Mouse (Mus musculus): ENCODE measurements around the gene Pnpla5. TPM values are rescaled to one million over a fixed set of nuclear protein-coding genes. Genes with fewer than 3 reads are reported as not detected.
"Not testable (repeated sequence)": the region's sequence is repeated elsewhere in the genome, so short reads cannot be mapped to it uniquely, and the experiment has no call there.

Gene Pnpla5
- polyA plus RNA-seq, 1 experiment: 0.53 TPM

GRCm38 (mm10) chr15:84116466-84116865, 6.5 kb downstream of the Pnpla5 start:
- no peak for DNase-seq (ENCODE audit: low read depth)

DNA sequence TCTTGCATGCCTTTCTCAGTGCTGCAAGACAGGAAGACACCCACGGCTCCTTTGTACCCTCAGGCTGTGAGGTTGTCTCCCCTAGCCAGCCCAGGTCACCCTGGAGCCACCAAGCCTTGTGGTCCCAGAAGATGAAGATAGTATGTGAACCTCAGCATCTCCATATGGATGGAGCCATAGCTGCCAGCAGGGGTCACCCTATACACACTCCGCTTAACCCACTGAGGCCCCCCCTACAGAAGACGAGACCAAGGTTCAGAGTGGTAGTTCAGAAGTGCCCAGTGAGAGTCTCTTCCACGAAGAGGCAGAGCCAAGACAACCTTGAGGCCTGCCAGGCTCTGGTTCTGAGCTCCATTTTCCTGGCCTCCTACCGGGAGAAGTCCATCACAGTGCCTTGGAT, 7.2 kb downstream of the Pnpla5 start:
- no peak for DNase-seq (ENCODE audit: low read depth)

DNA sequence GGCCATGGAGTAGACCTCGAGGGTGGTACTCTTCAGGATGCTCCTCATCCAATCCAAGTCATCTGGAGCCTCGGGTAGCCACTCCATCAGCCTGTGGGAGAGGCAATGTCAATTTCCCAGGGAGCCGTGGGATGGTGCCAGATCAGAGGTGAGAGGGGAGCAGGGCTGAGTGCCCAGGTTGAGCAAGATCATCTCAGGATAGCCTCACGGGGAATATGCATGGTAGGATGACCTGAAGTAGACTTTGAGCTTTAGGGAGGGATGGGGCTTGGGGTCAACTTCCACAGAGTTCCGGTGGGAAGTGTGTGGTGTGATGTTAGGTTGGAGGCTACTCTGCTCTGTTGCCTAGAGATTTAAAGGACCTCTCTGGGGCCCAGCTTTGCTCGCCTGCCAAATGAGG, 9.1 kb downstream of the Pnpla5 start:
- no peak for DNase-seq (ENCODE audit: low read depth)

GRCm38 (mm10) chr15:84108899-84109298, 14.1 kb downstream of the Pnpla5 start:
- no peak for DNase-seq (ENCODE audit: low read depth)

GRCm38 (mm10) chr15:84105924-84106500, 17.0 kb downstream of the Pnpla5 start:
- no peak for DNase-seq (ENCODE audit: low read depth)

- no peak for DNase-seq (ENCODE audit: low read depth)
Observed at GRCm38 (mm10) chr15:84105105-84105923, 17.7 kb downstream of the Pnpla5 start, which contains the start of gene Sult4a1. Sult4a1 (minus strand) TSS chr15:84105754.

- DNase-seq (ENCODE audit: low read depth): no peak
Observed at GRCm38 (mm10) chr15:84104626-84105025, 18.3 kb downstream of the Pnpla5 start.

DNA sequence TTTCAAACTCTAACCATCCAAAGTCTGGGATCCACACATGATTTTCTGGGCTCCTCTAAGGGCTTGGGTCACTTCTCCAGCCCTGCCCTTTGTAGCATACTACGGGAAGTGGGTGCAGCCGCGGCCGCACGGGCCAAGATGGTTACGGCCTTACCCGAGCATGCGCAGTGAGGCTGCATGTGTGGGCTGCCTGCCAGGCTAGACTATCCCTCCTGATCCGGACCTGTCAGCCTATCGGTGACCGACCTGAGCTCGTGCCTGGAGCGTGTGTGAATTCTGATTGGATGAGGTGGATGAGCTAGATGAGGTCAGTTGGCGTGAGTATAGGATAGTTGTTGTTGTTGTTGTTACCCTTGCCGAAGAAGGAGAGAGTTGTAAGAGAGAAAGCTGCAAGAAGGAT, 25.4 kb downstream of the Pnpla5 start:
- DNase-seq (ENCODE audit: low read depth): not testable (repeated sequence)

- no peak for DNase-seq (ENCODE audit: low read depth)
Observed at GRCm38 (mm10) chr15:84096051-84096450, 26.9 kb downstream of the Pnpla5 start.

- no peak for DNase-seq (ENCODE audit: low read depth)
Observed at GRCm38 (mm10) chr15:84094921-84095320, 28.1 kb downstream of the Pnpla5 start.

GRCm38 (mm10) chr15:84086775-84087174, 36.2 kb downstream of the Pnpla5 start:
- no peak for DNase-seq (ENCODE audit: low read depth)

GRCm38 (mm10) chr15:84086364-84086763, 36.6 kb downstream of the Pnpla5 start:
- DNase-seq (ENCODE audit: low read depth): no peak

DNA sequence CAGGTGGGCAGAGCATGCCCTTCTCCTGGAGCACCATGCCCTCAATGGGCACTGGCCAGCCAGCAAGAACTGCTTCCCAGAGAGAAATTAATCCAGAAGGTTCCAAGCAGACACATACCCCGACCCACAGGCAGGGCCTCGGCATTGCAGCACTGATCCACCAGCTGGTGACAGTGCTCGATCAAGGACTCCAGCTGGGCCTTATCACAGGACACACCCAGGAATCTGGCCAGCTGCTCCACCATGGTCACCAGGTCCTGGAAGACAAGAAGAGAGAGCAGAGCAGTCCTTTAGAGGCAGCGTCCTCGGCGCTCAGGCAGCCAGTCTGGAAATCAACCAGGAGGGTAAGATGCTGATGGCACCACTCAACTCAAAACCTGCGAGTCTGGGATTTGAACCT, 42.9 kb downstream of the Pnpla5 start:
- DNase-seq (ENCODE audit: low read depth): no peak

DNA sequence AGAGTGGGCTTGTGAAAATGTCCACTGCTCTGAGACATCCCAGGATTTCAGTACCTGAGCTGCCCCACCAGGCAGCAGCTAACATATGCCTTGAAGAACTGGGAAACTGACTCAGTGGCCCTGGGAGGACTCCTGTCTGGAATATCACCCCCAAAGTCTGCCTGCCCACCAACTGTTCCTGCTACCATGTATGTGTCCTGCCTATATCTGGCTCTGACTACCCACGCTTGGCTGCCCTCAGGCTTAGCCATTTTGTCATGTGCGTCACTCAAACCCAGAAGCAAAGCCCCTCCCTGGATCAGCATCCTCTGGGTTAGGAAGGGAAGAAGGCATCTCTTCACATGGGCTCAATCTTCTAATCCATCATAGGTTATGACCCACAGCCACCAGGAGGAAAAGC, 43.5 kb downstream of the Pnpla5 start:
- DNase-seq (ENCODE audit: low read depth): no peak

- no peak for DNase-seq (ENCODE audit: low read depth)
Observed at GRCm38 (mm10) chr15:84078667-84079066, 44.3 kb downstream of the Pnpla5 start.

DNA sequence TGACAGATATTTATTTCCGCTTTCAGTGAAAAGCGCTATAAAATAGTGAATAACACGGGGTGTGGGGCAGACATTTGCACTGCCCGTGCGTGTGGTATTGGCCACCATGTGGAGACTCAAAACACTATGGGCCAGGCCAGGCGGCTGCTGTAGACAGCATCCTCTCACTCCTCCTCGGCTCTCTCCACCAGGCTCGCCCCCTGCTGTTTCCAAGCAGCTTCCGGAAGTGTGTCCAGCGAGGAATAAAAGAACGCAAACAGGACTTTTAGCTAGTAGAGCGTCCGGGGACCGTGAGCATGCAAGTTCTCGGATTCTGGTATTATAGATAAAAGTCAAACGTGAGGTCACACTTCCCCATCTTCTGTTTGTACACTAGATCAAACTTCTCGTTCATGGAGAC, 45.8 kb downstream of the Pnpla5 start:
- no peak for DNase-seq (ENCODE audit: low read depth)

GRCm38 (mm10) chr15:84074705-84075185, 48.2 kb downstream of the Pnpla5 start:
- no peak for DNase-seq (ENCODE audit: low read depth)

DNA sequence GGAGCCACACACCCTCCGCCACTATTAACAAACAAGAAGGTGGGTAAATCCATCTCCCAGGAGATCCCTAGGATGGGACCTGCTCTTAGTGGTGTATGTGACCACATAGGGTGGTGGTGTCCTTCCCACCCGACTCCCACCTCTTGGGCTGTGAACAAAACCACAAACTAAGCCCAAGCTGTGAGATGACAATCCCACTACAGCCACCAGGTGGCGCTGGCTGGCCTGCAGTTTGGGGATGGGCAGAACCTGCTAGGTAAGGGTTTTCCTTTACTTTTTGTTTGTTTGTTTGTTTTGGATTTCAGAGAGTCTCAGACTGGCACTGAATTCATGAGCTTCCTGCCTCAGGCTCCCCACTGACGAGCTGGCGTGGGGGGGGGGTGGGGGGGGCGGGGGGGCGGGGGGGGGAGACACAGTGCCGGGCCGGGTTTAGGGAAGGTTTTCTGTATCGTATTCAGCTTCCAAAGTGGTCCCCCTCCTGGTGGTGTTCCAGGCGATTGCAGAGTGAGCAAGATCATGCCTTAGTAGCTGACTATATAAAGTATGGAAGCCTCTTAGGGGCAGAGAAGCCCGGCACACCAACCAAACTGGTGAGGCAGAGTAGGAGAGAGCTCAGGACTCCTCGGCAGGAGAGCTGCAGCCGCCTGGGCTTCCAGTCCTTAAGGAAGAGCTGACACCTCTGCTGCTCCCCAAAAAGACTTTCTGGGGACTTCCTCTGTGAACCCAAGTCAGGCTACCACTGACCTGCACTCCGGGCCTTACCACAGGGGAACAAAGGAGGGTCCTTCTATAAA, 48.9 kb downstream of the Pnpla5 start:
- DNase-seq (ENCODE audit: low read depth): no peak

- no peak for DNase-seq (ENCODE audit: low read depth)
Observed at GRCm38 (mm10) chr15:84073058-84073457, 49.9 kb downstream of the Pnpla5 start.

- no peak for DNase-seq (ENCODE audit: low read depth)
Observed at GRCm38 (mm10) chr15:84072226-84072625, 50.7 kb downstream of the Pnpla5 start.

- DNase-seq (ENCODE audit: low read depth): no peak
Observed at GRCm38 (mm10) chr15:84070116-84070676, 52.8 kb downstream of the Pnpla5 start.

GRCm38 (mm10) chr15:84069455-84070050, 53.4 kb downstream of the Pnpla5 start:
- no peak for DNase-seq (ENCODE audit: low read depth)

All from gonadal fat pad, adult 2 months (tissue).